Mouse (Mus musculus) lung, postnatal 10 days (tissue): Measurements from ENCODE around the gene Hscb.
A peak's percentile ranks its signal among the peaks of the same experiment; 100 is the strongest.
"Not testable (repeated sequence)": the region's sequence is repeated elsewhere in the genome, so short reads cannot be mapped to it uniquely, and the experiment has no call there.

Experiments
- DNase-seq: peaks from one replicate; pipeline ENCODE4 v3.0.0; 2021

Gene Hscb

DNA sequence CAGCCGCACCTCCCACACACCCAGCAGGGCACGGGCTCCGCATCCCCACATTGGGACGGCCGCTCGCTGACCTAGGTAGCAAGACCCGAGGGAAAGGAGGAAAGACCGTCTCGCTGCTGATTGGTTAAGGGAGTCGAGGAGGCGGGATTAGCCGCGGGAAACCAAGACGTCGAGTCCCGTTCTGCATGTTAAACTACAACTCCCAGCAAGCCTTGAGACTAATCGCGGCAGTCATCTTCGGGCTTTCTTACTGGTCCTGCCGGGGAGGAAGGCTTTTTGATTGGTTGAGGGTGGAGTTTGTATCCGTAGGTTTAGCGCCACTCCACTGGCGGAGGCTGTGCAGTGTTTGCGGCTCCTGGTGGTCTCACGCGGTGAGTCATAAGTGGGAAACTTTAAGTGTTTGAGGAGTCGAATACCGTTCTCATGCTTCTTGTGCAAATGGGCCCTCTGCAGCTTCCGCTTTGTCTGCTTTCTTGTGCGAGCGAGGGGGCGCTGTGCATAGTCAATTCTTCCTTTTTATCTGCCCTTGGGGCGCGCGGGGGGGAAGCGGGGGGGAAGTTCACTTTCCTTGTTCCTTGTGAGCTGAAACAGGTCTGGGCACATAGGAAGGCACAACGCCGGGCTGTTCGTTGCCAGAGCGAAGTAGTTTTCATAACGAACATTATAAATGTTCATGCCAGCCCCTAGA is at the start of gene Hscb, which contains the start of gene Chek2:
Hscb (minus strand) TSS at position 100 of the 688 bp plus-strand sequence.
Chek2 (plus strand) TSS at position 302 of the 688 bp plus-strand sequence.
- DNase-seq = peak; percentile 99

DNA sequence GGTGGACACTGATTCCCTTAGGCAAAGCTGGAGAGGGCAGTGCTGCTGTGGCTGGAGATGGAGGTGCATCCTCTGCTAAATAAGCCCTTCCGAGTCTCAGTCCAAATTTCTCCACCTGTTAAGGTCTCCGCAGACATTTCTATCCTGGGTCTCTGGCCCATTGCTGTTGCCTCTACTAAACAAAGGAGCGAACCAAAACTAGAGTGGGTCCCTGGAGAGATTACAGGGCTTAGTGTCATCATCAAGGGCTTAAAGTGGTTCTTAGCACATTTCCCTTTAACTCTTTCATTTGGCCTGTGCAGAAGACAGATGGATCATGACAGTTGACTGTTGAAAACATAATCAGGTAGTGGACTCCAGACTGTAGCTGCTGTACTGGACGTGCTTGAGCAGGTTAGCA is 49.0 kb upstream of the Hscb start:
- no peak for DNase-seq

DNA sequence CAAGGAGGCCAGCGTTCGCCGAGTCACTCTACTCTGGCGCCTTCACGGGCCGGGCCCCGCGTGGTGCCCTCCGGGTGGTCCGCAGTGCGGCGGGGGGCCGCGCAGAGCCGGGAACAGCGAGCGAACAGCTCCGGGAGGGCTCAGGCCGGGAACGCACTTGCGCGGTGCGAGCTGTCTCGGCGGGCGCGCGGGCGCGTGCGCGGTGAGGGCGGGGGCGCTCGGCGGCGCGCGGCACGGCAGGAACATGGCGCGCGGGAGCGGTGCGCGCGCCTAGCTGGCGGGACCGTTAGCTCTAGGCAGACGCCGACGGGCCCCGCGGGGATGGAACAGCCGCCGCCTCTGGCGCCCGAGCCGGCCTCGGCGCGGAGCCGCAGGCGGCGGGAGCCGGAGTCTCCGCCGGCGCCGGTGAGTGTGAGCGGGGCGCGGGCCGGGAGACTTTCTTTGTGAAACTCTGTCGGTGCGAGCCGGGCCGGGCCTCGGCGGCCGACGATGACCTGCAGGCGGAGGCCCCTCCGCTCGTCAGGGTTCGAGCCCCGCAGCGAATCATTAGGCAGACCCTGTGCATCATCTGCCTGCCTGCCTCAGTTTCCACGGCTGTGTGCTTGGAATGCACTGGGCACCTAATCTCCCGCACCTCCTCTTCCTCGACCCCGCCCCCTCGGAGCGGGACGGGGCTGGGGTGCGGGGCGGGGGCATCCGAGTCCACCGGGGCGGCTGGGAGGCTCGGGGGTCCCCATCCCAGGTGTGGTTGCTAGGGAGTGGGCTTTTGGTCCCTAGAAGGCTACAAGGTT is 40.2 kb upstream of the Hscb start, which contains the start of gene Ttc28:
Ttc28 (plus strand) TSS at position 220 of the 791 bp plus-strand sequence.
- peak; percentile 91 for DNase-seq

DNA sequence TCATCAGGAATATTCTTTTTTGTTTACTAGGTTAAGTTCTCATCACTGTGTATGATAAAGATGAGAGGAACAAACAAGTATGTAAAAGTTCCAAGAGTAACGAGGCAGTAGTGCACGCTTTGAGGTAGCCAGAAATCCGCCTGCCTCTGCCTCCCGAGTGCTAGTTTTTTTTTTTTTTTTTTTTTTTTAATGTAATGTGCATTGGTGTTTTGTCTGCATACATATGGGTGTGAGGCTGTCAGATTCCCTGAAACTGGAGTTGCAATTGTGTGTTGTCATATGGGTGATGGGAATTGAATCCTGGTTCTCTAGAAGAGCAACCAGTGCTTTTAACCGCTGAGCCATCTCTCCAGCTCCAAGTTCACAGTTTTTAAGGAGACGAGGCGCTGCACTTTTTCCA is 39.5 kb upstream of the Hscb start:
- no peak for DNase-seq

DNA sequence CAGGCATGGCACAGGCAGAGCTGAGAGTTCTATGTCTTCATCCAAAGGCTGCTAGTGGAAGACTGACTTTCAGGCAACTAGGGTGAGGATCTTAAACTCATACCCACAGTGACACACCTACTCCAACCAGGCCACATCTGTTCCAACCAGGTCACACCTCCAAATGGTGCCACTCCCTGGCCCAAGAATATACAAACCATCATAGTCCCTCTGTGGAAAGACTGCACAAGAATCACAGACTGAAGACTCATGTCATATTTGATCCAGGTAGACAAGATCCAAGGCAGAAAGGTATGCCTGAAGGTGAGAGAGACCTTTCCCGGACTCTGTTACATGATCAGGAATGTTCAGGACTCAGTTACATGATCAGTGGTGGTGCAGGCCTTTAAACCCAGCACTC is 38.9 kb upstream of the Hscb start:
- not testable (repeated sequence) for DNase-seq

DNA sequence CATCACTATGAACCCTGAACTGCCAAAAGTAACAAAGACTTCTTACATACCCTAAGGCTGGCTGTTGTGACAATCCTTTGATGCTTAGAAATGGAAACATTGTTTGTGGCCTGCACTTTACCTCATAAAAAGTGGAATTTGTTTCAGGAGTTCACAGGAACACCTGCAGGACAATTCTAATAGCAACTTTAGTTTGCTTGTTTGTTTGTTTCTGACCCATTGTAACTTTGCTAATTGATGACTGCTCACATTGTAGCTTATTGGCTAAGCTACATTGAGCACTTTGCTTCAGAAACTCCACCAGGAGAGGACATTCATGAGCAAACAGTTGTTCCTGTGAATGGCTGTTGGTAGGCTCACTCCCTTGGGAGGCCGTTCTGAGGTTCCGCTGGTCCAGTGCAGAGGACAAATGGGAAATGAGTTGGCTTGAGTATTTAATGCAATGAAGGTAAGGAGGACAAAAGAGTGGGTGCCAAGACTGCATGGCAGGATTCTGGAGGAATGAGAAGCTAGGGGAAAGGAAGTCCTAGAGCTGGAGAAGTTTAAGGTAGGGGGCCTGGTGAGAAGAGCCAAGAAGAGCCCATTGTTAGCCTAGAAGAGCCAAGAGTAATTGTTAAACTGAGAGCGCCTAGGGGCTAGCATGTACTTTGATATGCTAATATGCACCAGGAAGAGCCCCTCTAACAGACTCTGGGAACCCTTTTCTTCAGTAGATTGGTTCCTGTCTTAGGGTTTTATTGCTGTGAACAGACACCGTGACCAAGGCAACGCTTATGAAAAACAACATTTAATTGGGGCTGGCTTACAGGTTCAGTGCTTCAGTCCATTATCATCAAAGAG is 38.3 kb upstream of the Hscb start:
- no peak for DNase-seq

DNA sequence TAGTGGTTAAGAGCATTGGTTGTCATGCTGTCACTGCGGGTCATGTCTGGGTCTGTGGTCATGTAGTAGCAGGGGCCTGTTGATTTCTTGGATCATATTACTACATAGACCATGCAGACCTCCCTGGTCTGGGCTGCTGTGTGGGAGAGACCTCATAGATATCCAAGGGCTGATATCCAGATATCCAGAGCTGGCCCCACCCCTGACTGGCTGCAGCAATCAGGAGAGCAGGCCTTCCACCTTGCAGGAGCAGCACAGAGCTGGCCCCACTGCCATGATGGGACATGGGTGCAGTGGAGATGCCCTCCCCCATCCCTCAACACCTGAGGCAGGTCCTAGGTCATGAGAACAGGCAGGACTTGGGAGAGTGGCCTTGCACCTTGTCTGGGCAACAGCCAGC is 35.7 kb upstream of the Hscb start:
- no peak for DNase-seq

DNA sequence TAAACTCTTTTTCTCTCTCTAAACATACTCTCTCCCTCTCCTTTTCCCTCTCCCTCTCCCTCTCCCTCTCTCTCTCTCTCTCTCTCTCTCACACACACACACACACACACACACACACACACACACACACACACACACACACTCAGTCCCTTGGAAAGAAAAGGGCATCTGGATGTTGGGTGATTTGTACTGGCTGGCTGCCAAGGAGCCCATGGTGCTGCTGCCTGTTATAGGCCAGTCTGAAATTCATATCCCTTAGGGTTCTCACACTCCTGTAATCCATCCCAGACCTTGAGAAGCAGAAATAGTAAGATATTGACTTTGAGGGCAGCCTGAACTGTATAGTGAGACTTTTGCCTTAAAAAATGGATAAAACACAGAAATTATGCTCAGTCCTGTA is 35.1 kb upstream of the Hscb start:
- peak; percentile 40 for DNase-seq

DNA sequence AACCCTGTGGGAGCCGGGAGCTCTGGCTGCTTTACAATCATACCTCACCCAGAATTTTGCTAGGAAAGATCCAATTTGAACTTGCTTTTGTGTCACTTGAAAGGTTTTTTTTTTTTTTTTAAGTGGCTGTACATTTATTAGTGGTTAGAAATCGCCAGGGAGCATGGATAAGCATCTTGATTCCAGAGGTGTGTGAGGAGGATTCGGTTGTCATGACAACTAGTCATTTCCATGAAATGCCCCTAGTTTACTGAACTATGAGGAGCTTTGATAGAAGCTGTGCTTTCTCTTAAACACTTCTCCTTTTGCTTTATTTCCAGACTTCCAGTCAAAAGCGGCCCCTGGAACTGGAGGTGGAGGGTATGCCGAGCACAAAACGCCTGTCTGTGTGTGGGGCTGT is 33.6 kb upstream of the Hscb start:
- no peak for DNase-seq

DNA sequence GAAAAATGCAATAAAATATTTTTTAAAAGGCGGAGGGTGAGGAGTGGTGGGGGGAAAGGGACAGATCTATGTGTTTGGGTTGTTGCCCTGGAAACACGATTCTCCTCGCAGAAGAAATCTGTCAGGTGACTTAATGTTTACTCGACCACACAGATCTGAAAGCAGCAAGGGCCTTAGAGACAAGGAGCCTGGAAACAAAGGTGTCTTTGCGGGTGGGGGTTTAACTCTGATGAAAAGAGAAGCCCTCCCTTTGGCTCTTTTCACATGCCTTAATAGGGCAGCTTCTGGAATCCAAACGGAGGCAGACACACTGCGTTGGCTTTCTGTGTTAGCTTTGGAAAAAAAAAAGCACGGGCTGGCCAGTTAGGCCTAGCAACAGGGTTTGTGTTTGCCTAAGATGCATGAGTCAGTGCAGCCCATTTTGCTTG is 29.7 kb upstream of the Hscb start:
- peak; percentile 21 for DNase-seq

DNA sequence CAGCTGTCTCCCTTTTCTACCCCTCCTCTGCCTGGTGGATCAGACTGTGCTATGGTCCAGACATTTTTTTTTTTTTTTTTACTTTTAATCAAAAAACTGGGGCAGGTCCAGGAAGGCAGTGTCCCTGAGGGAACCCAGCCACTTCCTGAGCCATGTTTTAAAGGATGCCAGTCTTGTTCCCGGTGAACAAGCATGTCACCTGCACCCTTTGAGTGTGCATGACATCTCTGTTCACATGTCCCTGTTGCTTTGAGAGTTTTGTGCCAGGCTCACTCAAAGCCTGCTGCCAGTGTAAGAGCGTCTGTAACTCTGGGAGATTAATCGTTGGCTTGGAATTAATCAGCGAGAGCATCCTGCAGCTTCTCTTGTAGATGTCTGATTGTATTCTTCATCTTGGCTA is 28.9 kb upstream of the Hscb start:
- DNase-seq = no peak

DNA sequence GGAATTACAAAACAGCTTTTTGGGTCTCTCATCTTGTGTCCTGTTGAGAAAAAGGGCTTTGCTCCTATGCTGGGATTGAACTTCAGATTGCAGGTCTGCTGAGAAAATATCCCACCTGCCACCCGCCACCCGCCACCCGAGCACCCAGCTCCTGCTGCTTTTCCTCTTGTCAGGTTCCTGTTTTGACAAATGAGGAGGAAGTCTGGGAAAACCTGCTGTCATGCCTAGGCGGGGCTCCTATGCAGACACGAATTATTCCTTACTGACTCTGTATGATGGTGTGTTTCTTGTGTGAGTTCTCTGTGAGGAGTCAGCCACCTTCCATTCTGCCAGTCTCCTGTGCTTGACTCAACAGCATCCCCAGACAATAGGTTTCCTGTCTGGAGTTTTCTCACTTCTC is 20.9 kb upstream of the Hscb start:
- no peak for DNase-seq

DNA sequence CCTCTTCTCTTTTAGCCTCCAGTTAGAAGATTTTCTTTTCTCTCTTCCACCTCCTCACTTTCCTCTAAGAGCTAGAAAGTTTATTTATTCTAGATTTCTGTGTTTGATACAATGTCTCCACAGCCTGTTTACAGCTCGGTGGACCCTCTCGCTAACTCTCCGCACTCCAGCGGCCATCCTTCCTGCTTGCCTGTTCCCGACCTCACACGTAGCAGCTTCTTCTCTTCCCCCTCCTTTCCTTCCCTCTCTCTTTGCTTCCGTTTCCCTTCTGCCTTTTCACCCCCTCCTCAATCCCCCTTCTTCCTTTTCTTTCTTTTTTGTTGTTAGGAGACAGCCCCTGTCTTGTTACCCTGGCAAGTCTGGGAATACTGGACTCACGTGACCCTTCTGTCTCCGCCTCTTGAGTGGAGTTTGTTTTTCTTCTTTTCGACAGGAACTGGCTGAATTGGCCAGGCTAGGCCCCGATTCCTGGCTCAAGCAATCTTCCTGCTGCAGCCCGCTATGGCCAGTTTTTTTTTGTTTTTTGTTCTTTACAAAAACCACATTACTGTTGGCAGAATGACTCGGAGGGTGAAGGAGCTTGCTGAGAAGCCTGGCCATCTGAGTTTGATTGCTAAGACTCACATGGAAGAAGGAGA is 19.6 kb upstream of the Hscb start:
- peak; percentile 92 for DNase-seq

DNA sequence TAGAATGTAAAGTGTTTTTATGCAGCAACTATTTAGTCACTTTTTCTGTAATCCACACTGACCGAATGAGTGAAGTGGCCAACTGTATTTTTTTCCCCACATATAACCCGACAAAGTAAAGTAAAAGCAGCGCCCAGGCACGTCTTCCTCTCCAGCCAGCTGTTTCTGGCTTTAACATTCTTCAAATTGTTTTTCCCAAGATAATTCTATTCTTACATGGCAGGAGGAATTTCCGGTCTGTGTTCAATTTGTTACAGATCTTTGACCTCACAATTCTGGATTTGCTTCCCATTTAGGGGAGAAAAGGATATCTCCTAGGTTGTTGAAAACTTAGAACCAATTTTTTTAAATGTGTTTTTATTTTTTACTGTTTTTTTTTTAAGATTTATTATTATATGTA is 17.5 kb upstream of the Hscb start:
- no peak for DNase-seq

DNA sequence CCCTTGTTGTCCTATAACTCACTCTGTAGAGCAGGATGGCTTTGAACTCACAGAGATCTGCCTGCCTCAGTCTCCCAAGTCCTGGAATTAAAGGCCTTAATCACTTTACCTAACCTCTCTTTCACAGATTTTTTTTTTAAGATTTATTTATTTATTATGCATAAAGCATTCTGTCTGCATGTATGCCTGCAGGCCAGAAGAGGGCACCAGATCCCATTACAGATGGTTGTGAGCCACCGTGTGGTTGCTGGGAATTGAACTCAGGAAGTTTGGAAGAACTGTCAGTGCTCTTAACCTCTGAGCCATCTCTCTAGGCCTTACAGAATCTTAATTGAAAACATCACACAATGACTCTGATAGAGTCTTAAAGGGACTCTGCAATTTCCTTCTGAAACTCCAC is 13.4 kb upstream of the Hscb start:
- DNase-seq = no peak

DNA sequence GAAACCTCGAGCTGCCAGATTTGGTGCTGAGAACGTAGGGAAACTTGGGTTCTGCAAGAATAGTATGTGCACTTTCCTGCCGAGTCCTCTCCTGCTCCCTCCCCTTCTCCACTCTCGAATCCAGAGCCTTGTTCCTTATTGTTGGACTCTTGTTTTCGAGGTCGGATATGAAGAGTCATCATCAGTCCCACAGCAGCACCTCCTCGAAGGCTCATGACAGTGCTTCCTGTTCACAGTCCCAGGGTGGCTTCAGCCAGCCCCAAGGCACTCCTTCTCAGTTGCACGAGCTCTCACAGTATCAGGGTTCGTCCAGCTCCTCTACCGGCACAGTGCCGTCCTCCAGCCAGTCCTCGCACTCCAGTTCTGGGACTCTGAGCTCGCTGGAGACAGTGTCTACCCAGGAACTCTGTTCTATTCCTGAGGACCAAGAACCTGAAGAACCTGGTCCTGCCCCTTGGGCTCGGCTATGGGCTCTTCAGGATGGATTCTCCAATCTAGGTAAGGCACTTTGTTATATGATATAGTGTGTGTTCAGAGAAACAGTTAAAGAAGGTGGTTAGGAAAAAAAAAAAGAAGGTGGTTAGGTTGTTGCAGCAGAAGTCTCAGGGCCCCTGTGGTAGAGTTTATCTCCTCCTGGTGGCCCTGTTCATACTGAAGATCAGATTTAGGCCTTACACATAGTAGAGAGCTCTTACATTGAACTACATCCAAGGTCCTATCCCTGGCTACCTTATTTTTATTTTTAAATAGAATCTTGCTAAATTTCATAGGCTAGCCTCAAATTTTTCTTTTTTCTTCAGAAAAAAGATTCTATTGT is 1.7 kb upstream of the Hscb start:
- no peak for DNase-seq

DNA sequence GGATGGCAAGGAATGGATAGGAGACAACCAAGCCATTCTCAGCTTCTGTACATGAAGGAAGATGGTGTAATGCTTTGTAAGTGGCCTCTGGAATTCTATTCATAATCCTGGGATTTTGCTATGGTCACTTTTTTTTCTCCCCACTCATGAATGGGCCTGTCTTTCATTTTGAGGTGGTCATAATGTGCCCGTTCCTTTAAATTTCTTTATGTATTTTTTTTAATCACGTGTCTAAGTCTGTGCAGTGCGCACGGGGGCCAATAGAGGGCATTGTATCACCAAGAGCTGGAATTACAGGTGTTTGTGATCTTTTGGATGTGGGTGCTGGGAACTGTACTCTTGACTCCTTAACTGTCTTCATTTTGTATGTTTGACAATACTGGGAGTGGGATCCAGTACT is 888 bp upstream of the Hscb start:
- DNase-seq = peak; percentile 66

DNA sequence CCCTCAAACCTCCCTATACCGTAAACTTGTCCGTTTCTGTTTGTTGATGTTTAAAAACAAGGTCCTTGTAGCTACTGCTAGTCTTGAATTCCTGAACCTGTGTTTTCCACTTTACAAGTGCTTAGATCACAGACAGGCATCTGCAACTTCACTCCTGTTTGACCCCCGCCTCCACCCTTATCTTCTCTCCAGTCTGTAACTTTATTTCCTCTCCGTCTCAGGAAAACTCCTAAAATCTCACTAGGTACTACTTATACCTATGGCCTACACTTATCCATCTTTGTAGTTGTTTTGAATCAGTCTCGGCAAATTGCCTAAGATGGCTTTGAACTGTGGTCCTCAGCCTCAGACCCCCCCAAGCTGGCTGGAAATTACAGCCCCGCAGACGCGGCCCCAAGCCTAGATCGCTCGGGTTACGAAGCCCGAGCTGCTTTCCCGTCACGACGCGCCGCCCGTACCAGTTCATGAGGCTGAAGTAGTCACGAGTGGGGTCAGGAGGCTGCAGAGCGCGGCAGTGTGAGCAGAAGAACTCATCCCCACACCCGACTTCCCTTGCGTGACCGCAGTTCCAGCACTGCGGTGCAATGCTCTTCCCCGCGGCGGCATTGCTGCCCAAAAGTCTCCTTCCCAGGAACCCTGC is 419 bp downstream of the Hscb start:
- no peak for DNase-seq

DNA sequence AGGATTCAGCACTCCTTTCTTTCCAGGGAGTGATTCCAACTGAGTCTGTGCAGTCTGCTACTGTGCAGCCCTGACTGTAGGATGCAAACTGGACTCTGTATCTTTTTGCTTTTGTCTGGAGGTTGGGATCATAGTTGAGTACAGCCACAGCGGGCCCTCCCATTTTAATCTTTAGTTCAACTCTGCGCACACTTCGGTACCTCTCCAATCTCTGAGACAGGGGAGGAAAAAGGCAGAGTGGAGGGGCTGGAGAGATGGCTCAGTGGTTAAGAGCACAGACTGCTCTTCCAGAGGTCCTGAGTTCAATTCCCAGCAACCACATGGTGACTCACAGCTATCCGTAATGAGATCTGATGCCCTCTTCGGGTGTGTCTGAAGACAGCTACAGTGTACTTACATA is 1.6 kb downstream of the Hscb start:
- not testable (repeated sequence) for DNase-seq

DNA sequence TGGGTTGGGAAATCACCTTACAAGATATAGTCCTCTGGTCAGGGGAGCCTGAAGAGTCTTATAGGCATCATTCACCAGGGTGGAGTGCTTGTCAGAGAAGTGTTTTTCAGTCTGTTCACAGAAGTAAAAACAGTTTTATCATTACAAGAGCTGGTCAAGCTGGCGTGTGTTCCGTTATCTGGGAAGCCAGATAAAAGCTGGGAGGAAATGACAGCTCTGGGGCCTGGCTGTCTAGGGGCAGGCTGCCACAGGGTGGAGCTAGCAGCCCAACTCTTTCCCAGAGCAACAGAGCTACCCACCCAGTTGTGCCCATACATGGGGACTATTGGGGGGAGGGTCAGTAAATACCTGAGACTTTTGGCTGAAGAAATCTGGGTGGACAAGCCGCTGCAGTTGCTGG is 3.6 kb downstream of the Hscb start:
- DNase-seq = peak; percentile 81

DNA sequence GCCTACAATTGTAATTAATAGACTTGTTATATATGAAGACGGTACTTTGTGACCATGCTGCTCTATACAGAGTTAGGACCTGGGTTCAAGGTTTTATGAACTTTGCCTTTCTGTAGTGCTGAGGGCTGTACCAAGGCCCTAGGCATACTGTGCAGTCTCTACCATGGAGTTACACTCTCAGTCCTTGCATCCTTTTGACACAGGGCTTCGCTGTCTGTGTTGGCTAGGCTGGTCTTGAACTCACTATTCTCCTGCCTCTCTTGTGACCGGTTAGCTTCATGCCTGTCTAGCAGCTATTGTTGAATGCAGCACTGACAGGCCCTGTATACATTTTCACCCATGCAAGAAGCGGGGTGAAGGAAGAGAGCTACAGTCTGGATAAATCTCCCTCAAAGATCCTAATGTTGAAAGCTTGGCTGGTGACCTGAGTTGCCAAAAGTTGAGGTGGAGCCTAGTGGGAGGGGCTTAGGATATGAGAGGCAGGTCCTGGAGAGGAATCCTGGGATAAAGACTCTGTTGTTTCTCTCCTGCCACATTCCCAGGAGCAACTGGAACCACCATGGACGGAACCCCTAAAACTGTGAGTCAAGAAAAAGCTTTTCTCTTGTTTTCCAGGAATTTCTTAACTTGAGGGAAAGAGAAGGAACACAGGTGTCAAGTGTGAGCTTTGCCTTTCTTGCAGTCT is 8.4 kb downstream of the Hscb start:
- no peak for DNase-seq
